Mouse (Mus musculus): Measurements from ENCODE around the gene Uhrf1. TPM values are rescaled to one million over a fixed set of nuclear protein-coding genes. Genes with fewer than 3 reads are reported as not detected.
A peak's percentile ranks its signal among the peaks of the same experiment; 100 is the strongest.

Gene Uhrf1
- polyA plus RNA-seq, 1 experiment: 22.6 TPM

GRCm38 (mm10) chr17:56273482-56273881, 29.6 kb upstream of the Uhrf1 start:
- peaks cover 83% of the 10 kb centered on the region for H3K4me1 ChIP-seq
- H3K4me3 ChIP-seq (replicated peaks): peak overlapping the region; percentile 54
- peaks cover 61% of the 10 kb centered on the region for H3K36me3 ChIP-seq (replicated peaks; ENCODE audit: low read length)
- H3K9me3 ChIP-seq: no peaks in the 10 kb centered on the region
- TF ChIP-seq FLI1 (IDR thresholded peaks at IDR 0.05; ENCODE audit: low read length) (no peak), GATA1 (IDR thresholded peaks at IDR 0.05; ENCODE audit: borderline replicate concordance, low read length) (no peak)
- no peaks in the 10 kb centered on the region for H3K27me3 ChIP-seq (replicated peaks)

- TF ChIP-seq GATA1 (IDR thresholded peaks at IDR 0.05; ENCODE audit: borderline replicate concordance, low read length): no peak
- TF ChIP-seq FLI1 (IDR thresholded peaks at IDR 0.05; ENCODE audit: low read length): no peak
- peaks cover 66% of the 10 kb centered on the region for H3K36me3 ChIP-seq (replicated peaks; ENCODE audit: low read length)
- no peaks in the 10 kb centered on the region for H3K9me3 ChIP-seq
- peak overlapping the region; percentile 54 for H3K4me3 ChIP-seq (replicated peaks)
- peaks cover 87% of the 10 kb centered on the region for H3K4me1 ChIP-seq
- no peaks in the 10 kb centered on the region for H3K27me3 ChIP-seq (replicated peaks)
Observed at GRCm38 (mm10) chr17:56273986-56274385, 29.1 kb upstream of the Uhrf1 start.

GRCm38 (mm10) chr17:56275842-56276480, 27.2 kb upstream of the Uhrf1 start:
- Histone ChIP-seq H3K4me1 (peaks cover 79% of the 10 kb centered on the region), H3K4me3 (replicated peaks) (peak overlapping the region; percentile 98), H3K9me3 (no peaks in the 10 kb centered on the region), H3K36me3 (replicated peaks; ENCODE audit: low read length) (peaks cover 63% of the 10 kb centered on the region), H3K27me3 (replicated peaks) (no peaks in the 10 kb centered on the region)
- no peak for TF ChIP-seq FLI1 (IDR thresholded peaks at IDR 0.05; ENCODE audit: low read length)
- TF ChIP-seq GATA1 (IDR thresholded peaks at IDR 0.05; ENCODE audit: borderline replicate concordance, low read length): no peak

GRCm38 (mm10) chr17:56276643-56277566, 26.2 kb upstream of the Uhrf1 start, which contains the start of gene Ticam1:
Gene Ticam1, minus strand, starts transcription at chr17:56276786.
- H3K36me3 ChIP-seq (replicated peaks; ENCODE audit: low read length): peaks cover 63% of the 10 kb centered on the region
- peaks cover 76% of the 10 kb centered on the region for H3K4me1 ChIP-seq
- peak; percentile 86 for TF ChIP-seq GATA1 (IDR thresholded peaks at IDR 0.05; ENCODE audit: borderline replicate concordance, low read length)
- no peak for TF ChIP-seq FLI1 (IDR thresholded peaks at IDR 0.05; ENCODE audit: low read length)
- H3K9me3 ChIP-seq: no peaks in the 10 kb centered on the region
- no peaks in the 10 kb centered on the region for H3K27me3 ChIP-seq (replicated peaks)
- H3K4me3 ChIP-seq (replicated peaks): peak within 1 kb of the TSS; percentile 98

GRCm38 (mm10) chr17:56277567-56277893, 25.6 kb upstream of the Uhrf1 start:
- Histone ChIP-seq H3K4me1 (peaks cover 70% of the 10 kb centered on the region), H3K27me3 (replicated peaks) (no peaks in the 10 kb centered on the region), H3K36me3 (replicated peaks; ENCODE audit: low read length) (peaks cover 60% of the 10 kb centered on the region), H3K4me3 (replicated peaks) (peak overlapping the region; percentile 98), H3K9me3 (no peaks in the 10 kb centered on the region)
- TF ChIP-seq FLI1 (IDR thresholded peaks at IDR 0.05; ENCODE audit: low read length): no peak

- peaks cover 60% of the 10 kb centered on the region for H3K36me3 ChIP-seq (replicated peaks; ENCODE audit: low read length)
- no peaks in the 10 kb centered on the region for H3K9me3 ChIP-seq
- peaks cover 69% of the 10 kb centered on the region for H3K4me1 ChIP-seq
- no peak for TF ChIP-seq GATA1 (IDR thresholded peaks at IDR 0.05; ENCODE audit: borderline replicate concordance, low read length)
- no peak for TF ChIP-seq FLI1 (IDR thresholded peaks at IDR 0.05; ENCODE audit: low read length)
- no peaks in the 10 kb centered on the region for H3K27me3 ChIP-seq (replicated peaks)
- H3K4me3 ChIP-seq (replicated peaks): no peak overlapping the region
Observed at GRCm38 (mm10) chr17:56278340-56278739, 24.8 kb upstream of the Uhrf1 start.

- TF ChIP-seq GATA1 (IDR thresholded peaks at IDR 0.05; ENCODE audit: borderline replicate concordance, low read length) (no peak), FLI1 (IDR thresholded peaks at IDR 0.05; ENCODE audit: low read length) (no peak)
- Histone ChIP-seq H3K36me3 (replicated peaks; ENCODE audit: low read length) (peaks cover 59% of the 10 kb centered on the region), H3K9me3 (no peaks in the 10 kb centered on the region), H3K4me3 (replicated peaks) (no peak overlapping the region), H3K27me3 (replicated peaks) (no peaks in the 10 kb centered on the region), H3K4me1 (peaks cover 62% of the 10 kb centered on the region)
Observed at GRCm38 (mm10) chr17:56279481-56280155, 23.5 kb upstream of the Uhrf1 start.

- H3K4me1 ChIP-seq: peaks cover 56% of the 10 kb centered on the region
- peaks cover 74% of the 10 kb centered on the region for H3K36me3 ChIP-seq (replicated peaks; ENCODE audit: low read length)
- no peak overlapping the region for H3K4me3 ChIP-seq (replicated peaks)
- TF ChIP-seq FLI1 (IDR thresholded peaks at IDR 0.05; ENCODE audit: low read length) (no peak), GATA1 (IDR thresholded peaks at IDR 0.05; ENCODE audit: borderline replicate concordance, low read length) (no peak)
- H3K9me3 ChIP-seq: no peaks in the 10 kb centered on the region
- no peaks in the 10 kb centered on the region for H3K27me3 ChIP-seq (replicated peaks)
Observed at GRCm38 (mm10) chr17:56281193-56281592, 21.9 kb upstream of the Uhrf1 start.

GRCm38 (mm10) chr17:56282802-56283201, 20.3 kb upstream of the Uhrf1 start:
- no peak for TF ChIP-seq GATA1 (IDR thresholded peaks at IDR 0.05; ENCODE audit: borderline replicate concordance, low read length)
- TF ChIP-seq FLI1 (IDR thresholded peaks at IDR 0.05; ENCODE audit: low read length): no peak
- Histone ChIP-seq H3K4me1 (peaks cover 62% of the 10 kb centered on the region), H3K4me3 (replicated peaks) (peak overlapping the region; percentile 7), H3K9me3 (no peaks in the 10 kb centered on the region), H3K27me3 (replicated peaks) (no peaks in the 10 kb centered on the region), H3K36me3 (replicated peaks; ENCODE audit: low read length) (peaks cover 87% of the 10 kb centered on the region)
